11 mouse cellular contexts compared by ENCODE assay signal in genomic region chr8:45380598-45380997, GRCm38 (mm10). TPM values are rescaled to one million over a fixed set of nuclear protein-coding genes. Genes with fewer than 3 reads are reported as not detected.
DNase-seq lines count a peak whose midpoint lies in the region; ATAC-seq lines count a peak whose summit lies in the region.
"Had no signal": no experiment of that assay in that cellular context is flagged by ENCODE, and none has a peak within 500 bp of the region (broad histone marks: within the 10 kb centered on the region; RNA-seq: fewer than 3 reads in every experiment).

No protein-coding gene starts in this region.

- no peak for ATAC-seq in heart, embryonic 11.5 days (replicated peaks; ENCODE audit: insufficient number of reproducible peaks, low FRiP score, low TSS enrichment)
- no peak for ATAC-seq in midbrain, embryonic 14.5 days (ENCODE audit: low FRiP score, low TSS enrichment)
- no peak for ATAC-seq in limb, embryonic 13.5 days (ENCODE audit: low FRiP score, low read depth)
- no peak for ATAC-seq in CD4-positive, CD25-positive, alpha-beta regulatory T cell, adult 4 months
- no peak for ATAC-seq in megakaryocyte progenitor cell, adult 5-6 weeks (replicated peaks; ENCODE audit: poor library complexity)

- WGBS in heart, embryonic 11.5 days (ENCODE audit: insufficient replicate concordance) = 15% methylated on average over 4 of the region's 4 CpGs
- 8% methylated on average over 4 of the region's 4 CpGs for WGBS in midbrain, embryonic 10.5 days
- WGBS in midbrain, embryonic 14.5 days = 12% methylated on average over 4 of the region's 4 CpGs
- 19% methylated on average over 4 of the region's 4 CpGs for WGBS in limb, embryonic 13.5 days

- H3K9ac ChIP-seq in heart, embryonic 11.5 days (ENCODE audit: low read depth, low read length) = no peak overlapping the region
- no peak overlapping the region for H3K9ac ChIP-seq in midbrain, embryonic 14.5 days (replicated peaks; ENCODE audit: low read length)
- H3K9ac ChIP-seq in limb, embryonic 13.5 days = no peak overlapping the region

- no peak for DNase-seq in heart, adult 18-20 months
- no peak for DNase-seq in midbrain, embryonic 10.5 days (ENCODE audit: low spot score)
- no peak for DNase-seq in midbrain, embryonic 14.5 days
- no peak for DNase-seq in frontal cortex, postnatal 14 days (ENCODE audit: low spot score in 2 of 2)
- DNase-seq: cerebellum, adult 8-10 months; gastrocnemius, postnatal 14 days; thymus, postnatal 25 days had no signal

- H3K9me3 ChIP-seq in heart, embryonic 11.5 days (replicated peaks; ENCODE audit: control insufficient read depth, low read length) = no peaks in the 10 kb centered on the region
- H3K9me3 ChIP-seq in midbrain, embryonic 10.5 days (replicated peaks) = no peaks in the 10 kb centered on the region
- H3K9me3 ChIP-seq in midbrain, embryonic 14.5 days (ENCODE audit: control insufficient read depth, low read length) = no peaks in the 10 kb centered on the region
- no peaks in the 10 kb centered on the region for H3K9me3 ChIP-seq in limb, embryonic 13.5 days

- H3K27ac ChIP-seq in heart, embryonic 11.5 days (ENCODE audit: low read depth, low read length) = no peak overlapping the region
- H3K27ac ChIP-seq in midbrain, embryonic 10.5 days (replicated peaks) = no peak overlapping the region
- H3K27ac ChIP-seq in midbrain, embryonic 14.5 days (replicated peaks; ENCODE audit: low read depth, low read length) = no peak overlapping the region
- no peak overlapping the region for H3K27ac ChIP-seq in limb, embryonic 13.5 days

- peaks cover 9% of the 10 kb centered on the region for H3K4me1 ChIP-seq in heart, embryonic 11.5 days (ENCODE audit: control insufficient read depth, insufficient read depth, low read length)
- peaks cover 25% of the 10 kb centered on the region for H3K4me1 ChIP-seq in midbrain, embryonic 10.5 days
- peaks cover 15% of the 10 kb centered on the region for H3K4me1 ChIP-seq in midbrain, embryonic 14.5 days (ENCODE audit: control insufficient read depth, insufficient read depth, low read length)
- H3K4me1 ChIP-seq in limb, embryonic 13.5 days = peaks cover 14% of the 10 kb centered on the region

- H3K4me3 ChIP-seq in heart, embryonic 11.5 days (ENCODE audit: low read depth, low read length) = peak overlapping the region; percentile 43; the same call in 1 of the 2 replicates
- H3K4me3 ChIP-seq in midbrain, embryonic 10.5 days = peak overlapping the region; percentile 58
- H3K4me3 ChIP-seq in midbrain, embryonic 14.5 days (replicated peaks; ENCODE audit: low read depth, low read length) = no peak overlapping the region
- H3K4me3 ChIP-seq in limb, embryonic 13.5 days = peak overlapping the region; percentile 44; the same call in 1 of the 2 replicates

- peaks cover 11% of the 10 kb centered on the region for H3K27me3 ChIP-seq in heart, embryonic 11.5 days (ENCODE audit: control insufficient read depth, insufficient read depth, low read length)
- H3K27me3 ChIP-seq in midbrain, embryonic 10.5 days (ENCODE audit: low read depth, poor library complexity, severe bottlenecking) = peaks cover 31% of the 10 kb centered on the region
- H3K27me3 ChIP-seq in midbrain, embryonic 14.5 days (ENCODE audit: control insufficient read depth, insufficient read depth, low read length) = peaks cover 4% of the 10 kb centered on the region; the same call in 1 of the 2 replicates
- H3K27me3 ChIP-seq in limb, embryonic 13.5 days = peaks cover 26% of the 10 kb centered on the region

- H3K36me3 ChIP-seq in heart, embryonic 11.5 days (ENCODE audit: control insufficient read depth, insufficient read depth, low read length) = no peaks in the 10 kb centered on the region
- H3K36me3 ChIP-seq in midbrain, embryonic 10.5 days = no peaks in the 10 kb centered on the region
- no peaks in the 10 kb centered on the region for H3K36me3 ChIP-seq in midbrain, embryonic 14.5 days (ENCODE audit: control insufficient read depth, insufficient read depth, low read length)
- no peaks in the 10 kb centered on the region for H3K36me3 ChIP-seq in limb, embryonic 13.5 days

- peak overlapping the region; percentile 86 for H3K4me2 ChIP-seq in heart, embryonic 11.5 days
- H3K4me2 ChIP-seq in midbrain, embryonic 14.5 days (ENCODE audit: low read length) = no peak overlapping the region
- peak overlapping the region; percentile 80; the same call in 1 of the 2 replicates for H3K4me2 ChIP-seq in limb, embryonic 13.5 days (replicated peaks)

RNA-seq across cellular contexts. Expression of gene Fam149a, which starts 1.5 kb away (rescaled TPM):
- 5.0 and 6.3 TPM in 2 replicates for polyA plus RNA-seq in heart, embryonic 11.5 days (2014; fragmentation: Nextera tagmentation; extraction: Ambion mirVana)
- total RNA-seq in heart, adult 18-20 months (2021) = 1 to 10 TPM; 5.0 to 5.1 TPM
- polyA plus RNA-seq in midbrain, embryonic 10.5 days (2016; fragmentation: Nextera tagmentation; extraction: Ambion mirVana) = 9.0 and 9.7 TPM in 2 replicates
- 8.7 and 9.9 TPM in 2 replicates for polyA plus RNA-seq in midbrain, embryonic 14.5 days (2014; fragmentation: Nextera tagmentation; extraction: Ambion mirVana)
- polyA plus RNA-seq in limb, embryonic 13.5 days (2015; fragmentation: Nextera tagmentation; extraction: Ambion mirVana) = 10.9 and 12.1 TPM in 2 replicates
- polyA plus RNA-seq in CD4-positive, CD25-positive, alpha-beta regulatory T cell, adult 4 months (2017; shearing (Covaris generic)) = not detected
- total RNA-seq in megakaryocyte progenitor cell, adult 5-6 weeks (2015) = 0.17 and 0.32 TPM in 2 replicates
- total RNA-seq in megakaryocyte progenitor cell, adult 5-6 weeks (2017) = 0.04 and 0.07 TPM in 2 replicates

RNA-seq across cellular contexts. Expression of gene Tlr3, which starts 30.3 kb away (rescaled TPM):
- 1.8 and 1.9 TPM in 2 replicates for polyA plus RNA-seq in heart, embryonic 11.5 days (2014; fragmentation: Nextera tagmentation; extraction: Ambion mirVana)
- total RNA-seq in heart, adult 18-20 months (2021) = 1 to 10 TPM; 6.2 to 7.8 TPM
- polyA plus RNA-seq in midbrain, embryonic 10.5 days (2016; fragmentation: Nextera tagmentation; extraction: Ambion mirVana) = 0.91 and 1.1 TPM in 2 replicates
- polyA plus RNA-seq in midbrain, embryonic 14.5 days (2014; fragmentation: Nextera tagmentation; extraction: Ambion mirVana) = 0.65 and 2.0 TPM in 2 replicates
- polyA plus RNA-seq in limb, embryonic 13.5 days (2015; fragmentation: Nextera tagmentation; extraction: Ambion mirVana) = 0.66 and 1.4 TPM in 2 replicates
- under 1 TPM; 0.79 to 0.93 TPM for polyA plus RNA-seq in CD4-positive, CD25-positive, alpha-beta regulatory T cell, adult 4 months (2017; shearing (Covaris generic))
- 1.2 and 1.9 TPM in 2 replicates for total RNA-seq in megakaryocyte progenitor cell, adult 5-6 weeks (2015)
- total RNA-seq in megakaryocyte progenitor cell, adult 5-6 weeks (2017) = 0.24 and 1.6 TPM in 2 replicates

RNA-seq across cellular contexts. Expression of gene Cyp4v3, which starts 47.6 kb away (rescaled TPM):
- 0.44 and 0.51 TPM in 2 replicates for polyA plus RNA-seq in heart, embryonic 11.5 days (2014; fragmentation: Nextera tagmentation; extraction: Ambion mirVana)
- total RNA-seq in heart, adult 18-20 months (2021) = 1 to 10 TPM; 2.2 to 2.8 TPM
- polyA plus RNA-seq in midbrain, embryonic 10.5 days (2016; fragmentation: Nextera tagmentation; extraction: Ambion mirVana) = 1.8 and 2.4 TPM in 2 replicates
- polyA plus RNA-seq in midbrain, embryonic 14.5 days (2014; fragmentation: Nextera tagmentation; extraction: Ambion mirVana) = 1.4 and 1.7 TPM in 2 replicates
- 1.5 and 1.6 TPM in 2 replicates for polyA plus RNA-seq in limb, embryonic 13.5 days (2015; fragmentation: Nextera tagmentation; extraction: Ambion mirVana)
- 10 to 100 TPM; 15.4 to 17.4 TPM for polyA plus RNA-seq in CD4-positive, CD25-positive, alpha-beta regulatory T cell, adult 4 months (2017; shearing (Covaris generic))
- 10.9 and 13.2 TPM in 2 replicates for total RNA-seq in megakaryocyte progenitor cell, adult 5-6 weeks (2015)
- 10.9 and 11.6 TPM in 2 replicates for total RNA-seq in megakaryocyte progenitor cell, adult 5-6 weeks (2017)
